Mouse (Mus musculus): ENCODE data around the gene Cad. TPM values are rescaled to one million over a fixed set of nuclear protein-coding genes. Genes with fewer than 3 reads are reported as not detected.
A peak's percentile ranks its signal among the peaks of the same experiment; 100 is the strongest.
"Not testable (repeated sequence)": the region's sequence is repeated elsewhere in the genome, so short reads cannot be mapped to it uniquely, and the experiment has no call there.

The Cad gene
- polyA plus RNA-seq, 1 experiment from 2014 or later: 33.7 TPM

DNA sequence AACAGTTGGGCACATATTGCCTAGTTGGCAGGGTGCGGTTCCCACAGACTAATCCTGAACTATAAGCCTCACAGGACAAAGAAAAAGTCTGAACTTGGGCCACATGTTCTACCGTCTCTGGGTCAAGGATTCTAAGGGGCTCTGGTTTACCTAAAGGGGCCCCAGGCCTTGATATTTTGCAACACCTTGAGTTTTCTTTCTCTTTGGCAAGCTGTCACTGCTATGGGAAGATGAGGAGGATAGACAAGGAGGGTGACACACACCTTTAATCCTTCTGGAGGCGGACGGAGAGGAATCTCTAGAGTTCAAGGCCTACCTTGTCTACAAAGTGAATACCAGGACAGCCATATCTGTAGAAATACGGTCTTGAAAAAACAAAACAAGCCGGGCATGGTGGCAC is 8.2 kb upstream of the Cad start:
- no peaks in the 10 kb centered on the region for H3K9me3 ChIP-seq
- WGBS: 90% methylated on average over 6 of the region's 6 CpGs
- H3K36me3 ChIP-seq: peaks cover 24% of the 10 kb centered on the region
- ATAC-seq (ENCODE audit: low FRiP score, low read depth): no peak
- H3K9ac ChIP-seq: no peak overlapping the region
- H3K4me3 ChIP-seq: no peak overlapping the region
- H3K27me3 ChIP-seq: no peaks in the 10 kb centered on the region
- peaks cover 9% of the 10 kb centered on the region for H3K4me1 ChIP-seq
- H3K27ac ChIP-seq: no peak overlapping the region
- no peak overlapping the region for H3K4me2 ChIP-seq (replicated peaks)

DNA sequence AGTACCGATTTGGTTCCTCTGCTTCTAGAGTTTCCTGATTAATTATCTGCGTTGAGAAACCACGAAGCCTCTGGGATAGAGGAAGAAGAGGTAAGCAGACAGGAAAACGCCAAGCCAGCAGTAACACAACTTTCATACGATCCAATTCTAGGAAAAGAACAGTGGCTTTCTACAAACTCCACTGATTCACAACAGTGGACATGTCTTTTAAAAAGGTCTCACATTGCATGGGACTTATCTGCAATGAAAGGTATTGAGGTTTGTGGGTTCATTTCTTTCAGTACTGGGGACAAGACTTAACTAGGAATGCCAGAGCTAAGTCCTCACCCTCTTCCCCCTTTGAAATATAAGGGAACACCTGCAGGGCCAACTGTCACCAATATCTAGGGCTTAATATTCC is 7.5 kb upstream of the Cad start:
- ATAC-seq (ENCODE audit: low FRiP score, low read depth): no peak
- WGBS: 77% methylated on average over 5 of the region's 5 CpGs
- Histone ChIP-seq H3K4me1 (peaks cover 9% of the 10 kb centered on the region), H3K9ac (peak overlapping the region; percentile 88), H3K27me3 (no peaks in the 10 kb centered on the region), H3K4me2 (replicated peaks) (peak overlapping the region; percentile 82), H3K9me3 (no peaks in the 10 kb centered on the region), H3K36me3 (peaks cover 22% of the 10 kb centered on the region), H3K27ac (no peak overlapping the region), H3K4me3 (peak overlapping the region; percentile 73)

DNA sequence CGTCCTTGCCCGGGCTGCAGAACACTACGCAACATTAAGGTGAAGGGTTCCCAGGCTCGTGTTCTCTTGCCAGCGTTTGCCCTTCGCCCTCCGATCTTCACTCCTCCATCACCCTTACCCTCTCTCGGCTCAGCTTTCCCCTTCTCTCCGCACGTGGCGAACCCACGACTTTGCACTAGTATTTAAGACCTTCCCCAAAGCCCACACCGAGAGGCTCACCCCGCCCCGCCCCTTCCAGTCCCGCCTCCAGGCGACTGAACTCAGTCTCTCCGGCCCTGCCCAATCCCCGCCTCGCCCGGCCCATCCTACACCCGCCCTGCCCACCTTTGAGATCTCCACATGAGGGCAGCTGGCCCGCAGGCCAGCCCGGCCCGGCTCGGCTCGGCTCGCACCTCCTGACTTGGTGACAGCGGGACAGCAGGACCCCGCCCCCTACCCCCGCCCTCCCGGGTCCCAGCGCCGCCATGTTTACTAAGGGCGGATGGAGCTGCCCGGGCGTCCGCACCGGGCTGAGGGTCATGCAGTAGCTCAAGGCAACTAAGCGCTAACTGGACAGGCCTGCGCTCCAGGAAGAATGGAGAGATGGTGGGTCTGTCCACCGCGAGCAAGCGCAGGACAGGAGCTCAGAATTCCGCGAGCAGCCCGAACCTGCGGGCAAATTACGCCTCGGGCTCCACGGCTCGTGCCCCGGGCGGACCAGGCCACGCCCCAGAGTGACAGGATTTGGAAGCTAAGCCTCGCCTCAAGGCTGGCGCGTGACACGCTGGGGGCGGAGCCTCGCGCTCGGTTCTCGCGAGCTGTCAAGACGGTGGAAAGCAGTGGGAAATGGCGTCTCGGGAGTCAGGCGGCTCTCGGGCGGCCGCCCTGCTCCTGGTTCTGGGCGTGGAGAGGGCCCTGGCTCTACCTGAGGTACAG is 6.5 kb upstream of the Cad start, which contains the start of gene Atraid:
Gene Atraid (plus strand): TSS at position 465 of the 915 bp plus-strand sequence.
- peak; percentile 97 for ATAC-seq (ENCODE audit: low FRiP score, low read depth)
- peaks cover 21% of the 10 kb centered on the region for H3K36me3 ChIP-seq
- WGBS: under 1% methylated on average over 73 of the region's 73 CpGs
- H3K4me1 ChIP-seq: peaks cover 9% of the 10 kb centered on the region
- H3K4me2 ChIP-seq (replicated peaks): peak within 1 kb of the TSS; percentile 82
- no peaks in the 10 kb centered on the region for H3K27me3 ChIP-seq
- H3K27ac ChIP-seq: peak within 1 kb of the TSS; percentile 96
- H3K9me3 ChIP-seq: no peaks in the 10 kb centered on the region
- peak within 1 kb of the TSS; percentile 73 for H3K4me3 ChIP-seq
- H3K9ac ChIP-seq: peak within 1 kb of the TSS; percentile 88

DNA sequence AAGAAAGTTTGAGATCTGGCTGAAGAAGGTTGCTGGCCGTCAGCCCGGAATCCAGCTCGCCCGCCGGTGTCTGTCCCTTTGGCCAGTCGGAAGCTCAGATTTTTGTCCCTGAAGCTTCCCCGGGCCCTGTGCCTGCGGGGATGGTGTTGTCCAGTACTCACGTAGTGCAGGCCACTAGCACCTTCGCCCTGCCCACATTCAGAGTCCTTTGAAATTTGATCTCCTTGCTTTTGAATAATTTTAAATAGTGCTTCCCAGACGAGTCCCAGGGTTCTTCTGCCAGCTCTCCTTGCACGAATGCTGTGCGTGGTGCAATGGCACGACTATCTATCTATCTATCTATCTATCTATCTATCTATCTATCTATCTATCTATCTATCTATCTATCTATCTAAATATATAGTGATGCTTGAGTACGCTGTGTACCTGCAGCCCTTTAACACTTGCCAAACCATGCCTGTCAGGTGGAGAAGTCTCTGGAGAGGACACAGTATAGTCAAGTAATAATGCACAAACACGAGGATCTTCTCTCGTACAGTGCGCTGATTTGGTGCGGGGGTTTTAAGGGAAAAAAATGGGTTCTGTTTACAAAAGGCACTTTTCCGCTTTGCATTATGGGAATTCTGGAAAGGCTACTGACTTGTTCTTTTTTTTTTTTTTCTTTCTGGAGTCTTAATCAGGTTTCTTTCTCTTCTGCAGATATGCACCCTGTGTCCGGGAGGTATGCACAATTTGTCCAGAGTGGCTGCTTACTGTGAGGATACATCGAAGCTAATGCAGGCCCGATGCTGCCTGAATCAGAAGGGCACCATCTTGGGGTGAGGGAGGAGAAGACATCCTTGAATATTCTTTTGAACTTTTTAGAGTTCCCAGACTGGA is 5.6 kb upstream of the Cad start, which contains the start of gene Slc5a6:
Gene Slc5a6 (minus strand): TSS at position 162 of the 879 bp plus-strand sequence.
- no peaks in the 10 kb centered on the region for H3K9me3 ChIP-seq
- peak within 1 kb of the TSS; percentile 82 for H3K4me2 ChIP-seq (replicated peaks)
- peak within 1 kb of the TSS; percentile 73 for H3K4me3 ChIP-seq
- peaks cover 12% of the 10 kb centered on the region for H3K4me1 ChIP-seq
- ATAC-seq (ENCODE audit: low FRiP score, low read depth): peak; percentile 14
- no peaks in the 10 kb centered on the region for H3K27me3 ChIP-seq
- peaks cover 17% of the 10 kb centered on the region for H3K36me3 ChIP-seq
- H3K27ac ChIP-seq: peak within 1 kb of the TSS; percentile 96
- WGBS: under 1% methylated on average over 23 of the region's 23 CpGs
- H3K9ac ChIP-seq: peak within 1 kb of the TSS; percentile 88

DNA sequence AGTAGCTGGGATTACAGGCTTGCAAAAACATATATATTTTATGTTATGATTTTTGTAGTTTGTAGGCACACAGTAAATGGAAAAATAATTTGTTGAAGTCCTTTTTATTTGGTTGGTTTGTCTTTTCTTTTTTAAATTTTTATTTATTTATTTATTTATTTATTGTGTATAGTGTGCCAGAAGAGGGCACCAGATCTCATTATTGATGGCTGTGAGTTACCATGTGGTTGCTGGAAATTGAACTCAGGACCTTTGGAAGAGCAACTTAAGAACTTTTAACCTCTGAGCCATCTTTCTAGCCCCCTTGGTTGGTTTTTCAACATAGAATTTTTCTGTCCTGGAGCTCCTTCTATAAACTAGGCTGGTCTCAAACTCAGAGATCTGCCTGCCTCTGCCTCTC is 4.2 kb upstream of the Cad start:
- Histone ChIP-seq H3K36me3 (peaks cover 13% of the 10 kb centered on the region), H3K27me3 (no peaks in the 10 kb centered on the region), H3K4me1 (peaks cover 17% of the 10 kb centered on the region), H3K27ac (no peak overlapping the region), H3K4me3 (no peak overlapping the region), H3K4me2 (replicated peaks) (no peak overlapping the region), H3K9me3 (no peaks in the 10 kb centered on the region), H3K9ac (no peak overlapping the region)
- ATAC-seq (ENCODE audit: low FRiP score, low read depth): no peak

DNA sequence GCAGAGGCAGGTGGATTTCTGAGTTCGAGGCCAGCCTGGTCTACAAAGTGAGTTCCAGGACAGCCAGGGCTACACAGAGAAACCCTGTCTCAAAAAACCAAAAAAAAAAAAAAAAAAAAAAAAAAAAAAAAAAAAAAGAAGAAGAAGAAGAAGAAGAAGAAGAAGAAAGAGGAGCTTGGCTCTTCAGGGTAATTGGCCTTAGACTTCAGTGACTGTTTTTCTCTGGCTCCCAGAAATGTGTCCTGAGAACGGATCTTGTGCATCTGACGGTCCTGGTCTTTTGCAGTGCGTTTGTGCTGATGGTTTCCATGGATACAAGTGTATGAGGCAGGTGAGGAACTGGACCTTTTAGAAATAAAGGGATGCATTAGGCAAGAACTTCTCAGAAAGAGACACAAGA is 852 bp upstream of the Cad start:
- H3K4me2 ChIP-seq (replicated peaks): peak overlapping the region; percentile 86
- H3K36me3 ChIP-seq: peaks cover 34% of the 10 kb centered on the region
- H3K27ac ChIP-seq: peak overlapping the region; percentile 44; the same call in 1 of the 2 replicates
- H3K4me1 ChIP-seq: peaks cover 15% of the 10 kb centered on the region
- H3K9me3 ChIP-seq; ATAC-seq (ENCODE audit: low FRiP score, low read depth); H3K27me3 ChIP-seq: not testable (repeated sequence)
- H3K4me3 ChIP-seq: peak overlapping the region; percentile 72
- peak overlapping the region; percentile 87 for H3K9ac ChIP-seq
- 54% methylated on average over 4 of the region's 4 CpGs for WGBS

DNA sequence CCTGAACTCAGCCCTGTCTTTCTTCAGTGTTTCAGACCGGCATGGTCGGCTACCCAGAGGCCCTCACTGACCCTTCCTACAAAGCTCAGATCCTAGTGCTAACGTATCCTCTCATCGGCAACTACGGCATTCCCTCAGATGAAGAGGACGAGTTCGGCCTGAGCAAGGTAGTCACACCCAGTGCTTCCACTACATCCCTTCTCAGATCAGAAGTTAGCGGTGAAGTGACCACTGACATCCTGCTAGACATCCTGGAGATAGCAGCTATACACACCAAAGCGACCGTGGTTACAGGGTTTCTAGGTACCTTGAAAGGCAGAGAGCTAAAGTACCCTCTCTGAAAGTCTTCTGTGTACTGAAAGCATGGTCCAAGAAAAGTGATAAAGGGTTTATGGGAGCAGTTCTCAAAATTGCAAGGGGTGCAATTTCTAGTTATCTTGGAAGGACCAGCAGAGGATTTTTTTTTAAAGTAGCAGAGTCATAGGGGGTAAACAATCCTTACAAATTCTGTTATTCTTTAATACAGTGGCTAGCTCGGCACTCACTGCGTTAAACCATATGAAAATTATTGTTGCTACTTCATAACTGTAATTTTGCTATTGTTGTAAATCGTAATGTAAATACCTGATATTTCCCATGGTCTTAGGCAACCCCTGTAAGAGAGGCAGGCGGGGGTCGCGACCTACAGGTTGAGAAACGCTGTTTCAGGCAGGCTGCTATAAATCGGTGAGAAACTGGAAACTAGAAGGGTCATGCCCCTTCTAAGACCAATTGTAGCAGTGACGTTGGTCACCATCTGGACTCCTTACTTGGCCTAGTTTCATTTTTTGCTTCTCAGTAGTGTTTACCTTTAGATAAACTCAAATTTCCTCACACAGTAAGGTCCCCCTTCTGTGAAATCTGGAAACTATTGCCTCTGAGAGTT is 898 bp downstream of the Cad start:
- H3K4me2 ChIP-seq (replicated peaks): peak overlapping the region; percentile 86
- 10% methylated on average over 19 of the region's 19 CpGs for WGBS

DNA sequence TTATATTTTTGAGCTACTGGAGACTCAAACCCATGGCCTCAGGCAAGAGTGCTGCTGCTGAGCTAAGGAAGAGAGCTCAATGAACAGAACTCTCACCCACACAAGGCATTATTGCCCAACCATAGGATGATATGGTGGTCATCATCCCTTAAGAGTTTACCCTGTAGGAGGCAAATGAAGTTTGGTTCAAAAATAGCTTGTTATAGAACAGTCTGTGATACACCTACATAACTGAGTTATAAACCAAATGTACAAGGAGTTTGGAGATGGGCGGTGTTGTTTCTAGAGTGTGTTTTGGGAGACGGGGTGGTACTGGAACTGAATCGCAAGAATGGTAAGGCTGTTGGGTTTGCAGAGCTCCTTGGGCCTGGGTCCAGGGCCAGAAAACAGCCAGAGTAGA is 15.2 kb downstream of the Cad start:
- no peaks in the 10 kb centered on the region for H3K27me3 ChIP-seq
- ATAC-seq (ENCODE audit: low FRiP score, low read depth): no peak
- no peak overlapping the region for H3K4me2 ChIP-seq (replicated peaks)
- H3K27ac ChIP-seq: no peak overlapping the region
- no peaks in the 10 kb centered on the region for H3K4me1 ChIP-seq
- no peak overlapping the region for H3K9ac ChIP-seq
- H3K4me3 ChIP-seq: no peak overlapping the region
- H3K9me3 ChIP-seq: no peaks in the 10 kb centered on the region
- peaks cover 98% of the 10 kb centered on the region for H3K36me3 ChIP-seq
- 94% methylated on average over 3 of the region's 3 CpGs for WGBS

More for the DNA sequence above, 898 bp downstream of the Cad start:
- Histone ChIP-seq H3K4me1 (peaks cover 15% of the 10 kb centered on the region), H3K27ac (peak overlapping the region; percentile 81), H3K36me3 (peaks cover 51% of the 10 kb centered on the region), H3K27me3 (no peaks in the 10 kb centered on the region), H3K9ac (peak overlapping the region; percentile 87), H3K4me3 (peak overlapping the region; percentile 72), H3K9me3 (no peaks in the 10 kb centered on the region)
- ATAC-seq (ENCODE audit: low FRiP score, low read depth): no peak; the same call in 1 of the 2 replicates

DNA sequence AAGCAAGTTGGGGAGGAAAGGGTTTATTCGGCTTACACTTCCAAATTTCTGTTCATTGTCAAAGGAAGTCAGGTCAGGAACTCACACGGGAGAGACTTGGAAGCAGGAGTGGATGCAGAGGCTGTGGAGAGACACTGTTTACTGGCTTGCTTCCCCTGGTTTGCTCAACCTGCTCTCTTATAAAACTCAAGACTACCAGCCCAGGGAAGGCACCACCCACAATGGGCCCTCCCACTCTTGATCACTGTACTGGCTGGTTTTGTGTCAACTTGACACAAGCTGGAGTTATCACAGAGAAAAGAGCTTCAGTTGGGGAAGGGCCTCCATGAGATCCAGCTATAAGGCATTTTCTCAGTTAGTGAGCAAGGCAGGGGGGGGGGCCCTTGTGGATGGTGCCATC is 16.5 kb downstream of the Cad start:
- Histone ChIP-seq H3K27me3 (no peaks in the 10 kb centered on the region), H3K9me3 (no peaks in the 10 kb centered on the region), H3K36me3 (peaks cover 100% of the 10 kb centered on the region), H3K4me2 (replicated peaks) (no peak overlapping the region), H3K4me3 (no peak overlapping the region), H3K4me1 (no peaks in the 10 kb centered on the region), H3K27ac (no peak overlapping the region), H3K9ac (no peak overlapping the region)
- WGBS: 82% methylated on average over 2 of the region's 2 CpGs
- ATAC-seq (ENCODE audit: low FRiP score, low read depth): no peak

DNA sequence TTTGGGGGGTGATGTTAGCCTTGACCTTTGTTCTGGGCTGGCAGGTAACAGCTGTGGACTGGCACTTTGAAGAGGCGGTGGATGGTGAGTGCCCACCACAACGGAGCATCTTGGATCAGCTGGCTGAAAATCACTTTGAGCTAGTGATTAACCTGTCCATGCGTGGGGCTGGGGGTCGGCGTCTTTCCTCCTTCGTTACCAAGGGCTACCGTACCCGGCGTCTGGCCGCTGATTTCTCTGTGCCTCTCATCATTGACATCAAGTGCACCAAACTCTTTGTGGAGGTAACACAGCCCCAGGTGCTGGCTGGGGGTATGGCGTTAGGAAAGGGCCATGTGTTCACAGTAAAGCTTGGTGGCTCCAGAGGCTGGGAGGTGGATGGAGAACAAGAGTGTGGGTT is 17.2 kb downstream of the Cad start:
- 96% methylated on average over 11 of the region's 11 CpGs for WGBS
- H3K4me1 ChIP-seq: no peaks in the 10 kb centered on the region
- H3K27ac ChIP-seq: no peak overlapping the region
- ATAC-seq (ENCODE audit: low FRiP score, low read depth): no peak
- no peaks in the 10 kb centered on the region for H3K27me3 ChIP-seq
- H3K4me2 ChIP-seq (replicated peaks): no peak overlapping the region
- H3K36me3 ChIP-seq: peaks cover 100% of the 10 kb centered on the region
- no peaks in the 10 kb centered on the region for H3K9me3 ChIP-seq
- no peak overlapping the region for H3K4me3 ChIP-seq
- no peak overlapping the region for H3K9ac ChIP-seq

DNA sequence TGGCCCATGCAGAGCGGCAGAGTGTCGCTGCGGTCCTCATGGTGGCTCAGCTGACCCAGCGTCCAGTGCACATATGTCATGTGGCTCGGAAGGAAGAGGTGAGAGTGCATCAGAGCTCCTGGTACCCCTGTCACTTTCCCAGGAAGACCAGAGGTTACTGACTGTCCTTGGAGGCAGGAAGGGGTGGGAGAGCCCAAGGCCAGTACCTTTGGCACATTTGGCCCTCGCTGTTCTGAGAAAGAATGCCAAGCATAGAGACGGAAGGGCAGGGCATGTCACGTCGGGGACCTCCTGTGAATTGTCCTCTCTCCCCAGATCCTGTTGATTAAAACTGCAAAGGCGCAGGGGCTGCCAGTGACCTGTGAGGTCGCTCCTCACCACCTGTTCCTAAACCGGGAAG is 18.6 kb downstream of the Cad start:
- 86% methylated on average over 12 of the region's 12 CpGs for WGBS
- Histone ChIP-seq H3K36me3 (peaks cover 100% of the 10 kb centered on the region), H3K4me1 (no peaks in the 10 kb centered on the region), H3K9ac (no peak overlapping the region), H3K4me2 (replicated peaks) (no peak overlapping the region), H3K27me3 (no peaks in the 10 kb centered on the region), H3K27ac (no peak overlapping the region), H3K4me3 (no peak overlapping the region), H3K9me3 (no peaks in the 10 kb centered on the region)
- ATAC-seq (ENCODE audit: low FRiP score, low read depth): no peak

Measured in limb, embryonic 13.5 days (tissue).